Mouse (Mus musculus) CH12.LX (cell line): ENCODE data around the gene Bdh1.

Experiments used
- BHLHE40 ChIP-seq: IDR thresholded peaks from 2 replicates; pipeline ENCODE4 v1.6.1; 2011; ENCODE audit warnings: mild to moderate bottlenecking, low read depth, low read length, improper control_type of control experiment
- CTCF ChIP-seq, 2 experiments: IDR thresholded peaks in 1 of 2; conservative IDR thresholded peaks in 1 of 2; 2 replicates each; pipeline ENCODE4 v1.5.1; 2011 to 2012; ENCODE audit warnings: low read depth in 2 of 2, low read length in 2 of 2, improper control_type of control experiment in 1 of 2, inconsistent platforms in 1 of 2, mild to moderate bottlenecking in 1 of 2, moderate library complexity in 1 of 2
- EP300 ChIP-seq: IDR thresholded peaks from 2 replicates; pipeline ENCODE4 v1.6.1; 2011; ENCODE audit warnings: low read length, improper control_type of control experiment
- HCFC1 ChIP-seq: IDR thresholded peaks from 2 replicates; pipeline ENCODE4 v1.6.1; 2012; ENCODE audit warnings: low read depth, mild to moderate bottlenecking, inconsistent platforms, low read length, improper control_type of control experiment
- MAFK ChIP-seq: IDR thresholded peaks from 2 replicates; pipeline ENCODE4 v1.6.1; 2011; ENCODE audit warnings: low read length, improper control_type of control experiment; ENCODE audit not compliant: insufficient replicate concordance
- MAX ChIP-seq: IDR thresholded peaks from 2 replicates; pipeline ENCODE4 v1.6.1; 2011; ENCODE audit warnings: low read length, improper control_type of control experiment
- MAZ ChIP-seq: IDR thresholded peaks from 2 replicates; pipeline ENCODE4 v1.6.1; 2012; ENCODE audit warnings: low read depth, mild to moderate bottlenecking, inconsistent platforms, low read length, improper control_type of control experiment, moderate library complexity
- MYC ChIP-seq: IDR thresholded peaks from 2 replicates; pipeline ENCODE4 v1.6.1; 2011; ENCODE audit warnings: low read depth, mild to moderate bottlenecking, improper control_type of control experiment, low read length
- NRF1 ChIP-seq: IDR thresholded peaks from 2 replicates; pipeline ENCODE4 v1.6.1; 2014; ENCODE audit warnings: low read depth, mild to moderate bottlenecking, inconsistent platforms, low read length, improper control_type of control experiment, moderate library complexity
- POLR2A ChIP-seq: IDR thresholded peaks from 2 replicates; pipeline ENCODE4 v1.6.1; 2011; ENCODE audit warnings: low read depth, mild to moderate bottlenecking, improper control_type of control experiment, low read length
- SMC3 ChIP-seq: IDR thresholded peaks from 2 replicates; pipeline ENCODE4 v1.6.1; 2011; ENCODE audit warnings: low read depth, low read length, improper control_type of control experiment
- ZKSCAN1 ChIP-seq: IDR thresholded peaks from 2 replicates; pipeline ENCODE4 v1.6.1; 2012; ENCODE audit warnings: low read depth, inconsistent platforms, low read length, improper control_type of control experiment, borderline replicate concordance

DNA sequence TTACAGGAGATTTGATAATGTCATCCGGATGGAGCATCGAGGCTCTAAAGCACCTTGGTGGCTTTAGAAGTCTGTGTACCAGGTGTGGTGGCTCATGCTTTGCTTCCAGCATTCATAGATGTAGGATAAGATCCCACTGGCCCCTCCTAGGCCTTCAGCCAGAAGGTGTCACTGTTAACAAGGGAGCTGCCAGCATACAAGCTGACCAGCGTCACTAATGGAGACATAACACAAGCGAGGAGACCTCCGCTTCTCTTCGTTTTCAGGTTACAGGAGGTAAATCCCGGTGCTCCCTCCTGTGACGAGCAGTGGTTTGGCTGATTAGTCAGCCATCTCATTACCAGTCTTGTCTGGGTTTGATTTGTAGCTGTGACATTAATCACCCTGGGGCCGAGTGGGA, 14.0 kb downstream of the Bdh1 start:
- TF ChIP-seq MYC (no peak), HCFC1 (no peak), POLR2A (no peak), CTCF (conservative IDR thresholded peaks at IDR 0.05 in 1 of 2, IDR thresholded peaks at IDR 0.05 in 1 of 2; ENCODE audit: low read depth in 2 of 2, low read length in 2 of 2) (peak in 1 of 2 experiments; percentile 44; a peak in 2 of 4 replicates), EP300 (no peak), MAFK (no peak), MAZ (no peak), MAX (no peak), NRF1 (no peak), SMC3 (peak; percentile 12; the same call in 1 of the 2 replicates), BHLHE40 (no peak), ZKSCAN1 (no peak)
